Mouse (Mus musculus) erythroblast, adult 5-6 weeks (primary cell): ENCODE data around the gene Crb3. TPM values are rescaled to one million over a fixed set of nuclear protein-coding genes. Genes with fewer than 3 reads are reported as not detected.

Experiments used
- ATAC-seq: replicated peaks from 2 replicates; pipeline ENCODE4 v1.8.0; 2016; ENCODE audit warnings: moderate number of reproducible peaks, mild to moderate bottlenecking, moderate TSS enrichment, inconsistent platforms; ENCODE audit not compliant: poor library complexity, low FRiP score, severe bottlenecking
- total RNA-seq, 2 experiments: library from RNA; stranded (forward) in 1 of 2; stranded (reverse) in 1 of 2; fragments of 150-400 nt in 1 of 2; fragments of 200-764, 138-1000 nt in 1 of 2; gene quantifications; 2 replicates each; pipeline versions ENCODE4 v1.2.3 to v1.2.4; 2015 to 2017; ENCODE audit warnings: low replicate concordance in 2 of 2

The Crb3 gene
- total RNA-seq, 2 experiments from 2014 or later = not detected

GRCm38 (mm10) chr17:57102276-57102675, 43.4 kb downstream of the Crb3 start:
- ATAC-seq = no peak

- ATAC-seq = no peak
Observed at GRCm38 (mm10) chr17:57104496-57104895, 45.6 kb downstream of the Crb3 start.

- ATAC-seq = no peak
Observed at GRCm38 (mm10) chr17:57105181-57106034, 46.5 kb downstream of the Crb3 start, which contains the start of gene Tnfsf9. TSS of gene Tnfsf9 (plus strand) at chr17:57105325.

GRCm38 (mm10) chr17:57106035-57106368, 47.1 kb downstream of the Crb3 start:
- no peak for ATAC-seq

- ATAC-seq = no peak
Observed at GRCm38 (mm10) chr17:57107064-57107463, 48.2 kb downstream of the Crb3 start.

- ATAC-seq = no peak
Observed at GRCm38 (mm10) chr17:57108040-57108665, 49.2 kb downstream of the Crb3 start.

GRCm38 (mm10) chr17:57108666-57109171, 49.8 kb downstream of the Crb3 start:
- no peak for ATAC-seq

GRCm38 (mm10) chr17:57110005-57110404, 51.1 kb downstream of the Crb3 start:
- no peak for ATAC-seq

GRCm38 (mm10) chr17:57112768-57113474, 54.0 kb downstream of the Crb3 start:
- ATAC-seq = no peak

Other genes starting within 250 kb of the Crb3 start
- gene Rfx2, start 228.1 kb upstream of the Crb3 start, total RNA-seq (2015; ENCODE audit: low replicate concordance) = 21.5 and 25.7 TPM in 2 replicates
- gene Rfx2, start 228.1 kb upstream of the Crb3 start, total RNA-seq (2017; ENCODE audit: low replicate concordance) = 26.1 and 39.6 TPM in 2 replicates
- not detected in 2 replicates for gene Acsbg2, start 184.7 kb upstream of the Crb3 start, total RNA-seq (2015; ENCODE audit: low replicate concordance)
- gene Acsbg2, start 184.7 kb upstream of the Crb3 start, total RNA-seq (2017; ENCODE audit: low replicate concordance) = not detected in 2 replicates
- gene 1700061G19Rik, start 183.6 kb upstream of the Crb3 start, total RNA-seq (2015; ENCODE audit: low replicate concordance) = not detected in 2 replicates
- not detected in 2 replicates for gene 1700061G19Rik, start 183.6 kb upstream of the Crb3 start, total RNA-seq (2017; ENCODE audit: low replicate concordance)
- 2.1 and 4.4 TPM in 2 replicates for gene Mllt1, start 123.7 kb upstream of the Crb3 start, total RNA-seq (2015; ENCODE audit: low replicate concordance)
- gene Mllt1, start 123.7 kb upstream of the Crb3 start, total RNA-seq (2017; ENCODE audit: low replicate concordance) = 1.3 and 3.5 TPM in 2 replicates
- gene Acer1, start 77.0 kb upstream of the Crb3 start, total RNA-seq (2015; ENCODE audit: low replicate concordance) = not detected in 2 replicates
- gene Acer1, start 77.0 kb upstream of the Crb3 start, total RNA-seq (2017; ENCODE audit: low replicate concordance) = not detected in 2 replicates
- gene Clpp, start 68.8 kb upstream of the Crb3 start, total RNA-seq (2015; ENCODE audit: low replicate concordance) = 4.6 and 13.8 TPM in 2 replicates
- 6.6 and 9.6 TPM in 2 replicates for gene Clpp, start 68.8 kb upstream of the Crb3 start, total RNA-seq (2017; ENCODE audit: low replicate concordance)
- gene Alkbh7, start 61.8 kb upstream of the Crb3 start, total RNA-seq (2015; ENCODE audit: low replicate concordance) = not detected in 2 replicates
- 2.5 and 8.9 TPM in 2 replicates for gene Alkbh7, start 61.8 kb upstream of the Crb3 start, total RNA-seq (2017; ENCODE audit: low replicate concordance)
- gene Pspn, start 59.1 kb upstream of the Crb3 start, total RNA-seq (2015; ENCODE audit: low replicate concordance) = not detected in 2 replicates
- gene Pspn, start 59.1 kb upstream of the Crb3 start, total RNA-seq (2017; ENCODE audit: low replicate concordance) = 1.5 TPM in 1 of 2 replicates, not detected in the other
- 18.3 and 33.9 TPM in 2 replicates for gene Gtf2f1, start 47.8 kb upstream of the Crb3 start, total RNA-seq (2015; ENCODE audit: low replicate concordance)
- gene Gtf2f1, start 47.8 kb upstream of the Crb3 start, total RNA-seq (2017; ENCODE audit: low replicate concordance) = 34.3 and 59.5 TPM in 2 replicates
- not detected in 2 replicates for gene Gm17949, start 47.6 kb upstream of the Crb3 start, total RNA-seq (2015; ENCODE audit: low replicate concordance)
- not detected in 2 replicates for gene Gm17949, start 47.6 kb upstream of the Crb3 start, total RNA-seq (2017; ENCODE audit: low replicate concordance)
- 32.9 and 37.6 TPM in 2 replicates for gene Khsrp, start 27.6 kb upstream of the Crb3 start, total RNA-seq (2015; ENCODE audit: low replicate concordance)
- 29.8 and 34.2 TPM in 2 replicates for gene Khsrp, start 27.6 kb upstream of the Crb3 start, total RNA-seq (2017; ENCODE audit: low replicate concordance)
- gene Slc25a41, start 17.5 kb upstream of the Crb3 start, total RNA-seq (2015; ENCODE audit: low replicate concordance) = not detected in 2 replicates
- gene Slc25a41, start 17.5 kb upstream of the Crb3 start, total RNA-seq (2017; ENCODE audit: low replicate concordance) = not detected in 2 replicates
- gene Slc25a23, start 758 bp downstream of the Crb3 start, total RNA-seq (2015; ENCODE audit: low replicate concordance) = 2.9 and 3.3 TPM in 2 replicates
- 1.2 and 4.7 TPM in 2 replicates for gene Slc25a23, start 758 bp downstream of the Crb3 start, total RNA-seq (2017; ENCODE audit: low replicate concordance)
- gene Dennd1c, start 19.4 kb downstream of the Crb3 start, total RNA-seq (2015; ENCODE audit: low replicate concordance) = 16.7 and 25.0 TPM in 2 replicates
- gene Dennd1c, start 19.4 kb downstream of the Crb3 start, total RNA-seq (2017; ENCODE audit: low replicate concordance) = 2.4 and 7.2 TPM in 2 replicates
- not detected in 2 replicates for gene Tubb4a, start 28.7 kb downstream of the Crb3 start, total RNA-seq (2015; ENCODE audit: low replicate concordance)
- gene Tubb4a, start 28.7 kb downstream of the Crb3 start, total RNA-seq (2017; ENCODE audit: low replicate concordance) = 0.14 TPM in 1 of 2 replicates, not detected in the other
- gene Tnfsf9, start 46.2 kb downstream of the Crb3 start, total RNA-seq (2015; ENCODE audit: low replicate concordance) = not detected in 2 replicates
- not detected in 2 replicates for gene Tnfsf9, start 46.2 kb downstream of the Crb3 start, total RNA-seq (2017; ENCODE audit: low replicate concordance)
- gene Cd70, start 90.7 kb downstream of the Crb3 start, total RNA-seq (2015; ENCODE audit: low replicate concordance) = not detected in 2 replicates
- not detected in 2 replicates for gene Cd70, start 90.7 kb downstream of the Crb3 start, total RNA-seq (2017; ENCODE audit: low replicate concordance)
- 1.5 TPM in 1 of 2 replicates, not detected in the other for gene Tnfsf14, start 135.1 kb downstream of the Crb3 start, total RNA-seq (2015; ENCODE audit: low replicate concordance)
- gene Tnfsf14, start 135.1 kb downstream of the Crb3 start, total RNA-seq (2017; ENCODE audit: low replicate concordance) = 1.5 and 2.0 TPM in 2 replicates
- 214 and 227 TPM in 2 replicates for gene C3, start 169.0 kb downstream of the Crb3 start, total RNA-seq (2015; ENCODE audit: low replicate concordance)
- 74.9 and 158 TPM in 2 replicates for gene C3, start 169.0 kb downstream of the Crb3 start, total RNA-seq (2017; ENCODE audit: low replicate concordance)
- 9.2 and 17.5 TPM in 2 replicates for gene Gpr108, start 189.3 kb downstream of the Crb3 start, total RNA-seq (2015; ENCODE audit: low replicate concordance)
- gene Gpr108, start 189.3 kb downstream of the Crb3 start, total RNA-seq (2017; ENCODE audit: low replicate concordance) = 5.2 and 6.3 TPM in 2 replicates
- gene Trip10, start 190.3 kb downstream of the Crb3 start, total RNA-seq (2015; ENCODE audit: low replicate concordance) = 0.42 and 3.1 TPM in 2 replicates
- gene Trip10, start 190.3 kb downstream of the Crb3 start, total RNA-seq (2017; ENCODE audit: low replicate concordance) = 1.8 and 5.5 TPM in 2 replicates
- gene Vav1, start 220.0 kb downstream of the Crb3 start, total RNA-seq (2015; ENCODE audit: low replicate concordance) = 22.9 and 30.5 TPM in 2 replicates
- 38.3 and 38.8 TPM in 2 replicates for gene Vav1, start 220.0 kb downstream of the Crb3 start, total RNA-seq (2017; ENCODE audit: low replicate concordance)